8 mouse cellular contexts compared by ENCODE assay signal in genomic region chr6:117908424-117908900, GRCm38 (mm10). TPM values are rescaled to one million over a fixed set of nuclear protein-coding genes. Genes with fewer than 3 reads are reported as not detected.
A peak's percentile ranks its signal among the peaks of the same experiment; 100 is the strongest.
DNase-seq lines count a peak whose midpoint lies in the region; ATAC-seq and TF ChIP-seq lines count a peak whose summit lies in the region.

No protein-coding gene starts in this region.

- H3K9ac ChIP-seq in heart, embryonic 11.5 days (ENCODE audit: low read depth, low read length): peak overlapping the region; percentile 95
- peak overlapping the region; percentile 86 for H3K9ac ChIP-seq in hindbrain, postnatal 0 days (replicated peaks; ENCODE audit: low read length)
- peak overlapping the region; percentile 89 for H3K9ac ChIP-seq in liver, embryonic 15.5 days

- H3K4me3 ChIP-seq in heart, embryonic 11.5 days (ENCODE audit: low read depth, low read length): peak overlapping the region; percentile 100
- peak overlapping the region; percentile 79 for H3K4me3 ChIP-seq in hindbrain, postnatal 0 days (ENCODE audit: low read length)
- H3K4me3 ChIP-seq in liver, embryonic 15.5 days (replicated peaks): peak overlapping the region; percentile 88

- under 1% methylated on average over 14 of the region's 14 CpGs for WGBS in heart, embryonic 11.5 days (ENCODE audit: insufficient replicate concordance)
- 2% methylated on average over 14 of the region's 14 CpGs for WGBS in hindbrain, postnatal 0 days
- 0% methylated on average over 14 of the region's 14 CpGs for WGBS in liver, embryonic 15.5 days (ENCODE audit: insufficient replicate concordance)

- no peaks in the 10 kb centered on the region for H3K27me3 ChIP-seq in heart, embryonic 11.5 days (ENCODE audit: control insufficient read depth, insufficient read depth, low read length)
- H3K27me3 ChIP-seq in hindbrain, postnatal 0 days (ENCODE audit: insufficient read depth, low read length): no peaks in the 10 kb centered on the region
- no peaks in the 10 kb centered on the region for H3K27me3 ChIP-seq in liver, embryonic 15.5 days

- intact Hi-C loops in heart, postnatal 36 days (cut with DNase I): loop anchor here (1.0 kb wide), 1 partner anchor 9 kb away; no protein-coding TSS in a partner anchor

- DNase-seq in heart, postnatal 36 days: no peak
- peak; percentile 45 for DNase-seq in embryo, embryonic 10.5 days (ENCODE audit: low spot score)
- DNase-seq in hindbrain, postnatal 0 days (ENCODE audit: low spot score): no peak
- peak; percentile 48 for DNase-seq in testis, postnatal 10 days (ENCODE audit: low spot score)
- no peak for DNase-seq in retina, embryonic 14.5 days (ENCODE audit: low spot score)

- H3K36me3 ChIP-seq in heart, embryonic 11.5 days (ENCODE audit: control insufficient read depth, insufficient read depth, low read length): no peaks in the 10 kb centered on the region
- H3K36me3 ChIP-seq in hindbrain, postnatal 0 days (ENCODE audit: insufficient read depth, low read length): no peaks in the 10 kb centered on the region
- no peaks in the 10 kb centered on the region for H3K36me3 ChIP-seq in liver, embryonic 15.5 days (replicated peaks)

- H3K9me3 ChIP-seq in heart, embryonic 11.5 days (replicated peaks; ENCODE audit: control insufficient read depth, low read length): no peaks in the 10 kb centered on the region
- H3K9me3 ChIP-seq in hindbrain, postnatal 0 days (ENCODE audit: low read length): no peaks in the 10 kb centered on the region
- H3K9me3 ChIP-seq in liver, embryonic 15.5 days (replicated peaks): no peaks in the 10 kb centered on the region

- peak overlapping the region; percentile 92 for H3K27ac ChIP-seq in heart, embryonic 11.5 days (ENCODE audit: low read depth, low read length)
- no peak overlapping the region for H3K27ac ChIP-seq in hindbrain, postnatal 0 days
- H3K27ac ChIP-seq in liver, embryonic 15.5 days (replicated peaks): peak overlapping the region; percentile 96

- peak overlapping the region; percentile 79 for H3K4me2 ChIP-seq in heart, embryonic 11.5 days
- peak overlapping the region; percentile 99 for H3K4me2 ChIP-seq in hindbrain, postnatal 0 days (ENCODE audit: low read depth, low read length)
- peak overlapping the region; percentile 98 for H3K4me2 ChIP-seq in liver, embryonic 15.5 days

- ATAC-seq in heart, embryonic 11.5 days (replicated peaks; ENCODE audit: insufficient number of reproducible peaks, low FRiP score, low TSS enrichment): no peak
- no peak for ATAC-seq in hindbrain, postnatal 0 days
- ATAC-seq in liver, embryonic 15.5 days (ENCODE audit: insufficient read depth): no peak
- no peak for ATAC-seq in granulocyte monocyte progenitor cell, adult 5-6 weeks (replicated peaks; ENCODE audit: poor library complexity, severe bottlenecking)

- H3K4me1 ChIP-seq in heart, embryonic 11.5 days (ENCODE audit: control insufficient read depth, insufficient read depth, low read length): peaks cover 18% of the 10 kb centered on the region
- peaks cover 5% of the 10 kb centered on the region; the same call in 1 of the 2 replicates for H3K4me1 ChIP-seq in hindbrain, postnatal 0 days (ENCODE audit: insufficient read depth, low read length)
- peaks cover 53% of the 10 kb centered on the region for H3K4me1 ChIP-seq in liver, embryonic 15.5 days (replicated peaks)

- no peak for TF ChIP-seq CTCF in hindbrain, postnatal 0 days (IDR thresholded peaks at IDR 0.05; ENCODE audit: low read depth)

RNA-seq across cellular contexts. Expression of gene Hnrnpf, which starts 8.3 kb away (rescaled TPM):
- polyA plus RNA-seq in heart, embryonic 11.5 days (2014; fragmentation: Nextera tagmentation; extraction: Ambion mirVana): 554 and 606 TPM in 2 replicates
- 100 to 1,000 TPM; 190 to 198 TPM for total RNA-seq in heart, postnatal 36 days (2021)
- total RNA-seq in hindbrain, postnatal 0 days (2014; rRNA removed): 152 and 160 TPM in 2 replicates
- 230 and 234 TPM in 2 replicates for polyA plus RNA-seq in hindbrain, postnatal 0 days (2015; fragmentation: Nextera tagmentation; extraction: Ambion mirVana)
- 476 and 487 TPM in 2 replicates for polyA plus RNA-seq in liver, embryonic 15.5 days (2015; fragmentation: Nextera tagmentation; extraction: Ambion mirVana)
- total RNA-seq in granulocyte monocyte progenitor cell, adult 5-6 weeks (2014; fragmentation: Nextera tagmentation): 691 and 695 TPM in 2 replicates
- total RNA-seq in granulocyte monocyte progenitor cell, adult 5-6 weeks (2017): 1,315 and 1,367 TPM in 2 replicates

RNA-seq across cellular contexts. Expression of gene Fxyd4, which starts 29.0 kb away (rescaled TPM):
- polyA plus RNA-seq in heart, embryonic 11.5 days (2014; fragmentation: Nextera tagmentation; extraction: Ambion mirVana): 0.76 and 2.4 TPM in 2 replicates
- total RNA-seq in heart, postnatal 36 days (2021): not detected
- not detected in 2 replicates for total RNA-seq in hindbrain, postnatal 0 days (2014; rRNA removed)
- polyA plus RNA-seq in hindbrain, postnatal 0 days (2015; fragmentation: Nextera tagmentation; extraction: Ambion mirVana): 0.91 and 1.1 TPM in 2 replicates
- 0.36 and 0.47 TPM in 2 replicates for polyA plus RNA-seq in liver, embryonic 15.5 days (2015; fragmentation: Nextera tagmentation; extraction: Ambion mirVana)
- not detected in 2 replicates for total RNA-seq in granulocyte monocyte progenitor cell, adult 5-6 weeks (2014; fragmentation: Nextera tagmentation)
- not detected in 2 replicates for total RNA-seq in granulocyte monocyte progenitor cell, adult 5-6 weeks (2017)

RNA-seq across cellular contexts. Expression of gene Zfp239, which starts 46.6 kb away (rescaled TPM):
- 2.4 and 4.1 TPM in 2 replicates for polyA plus RNA-seq in heart, embryonic 11.5 days (2014; fragmentation: Nextera tagmentation; extraction: Ambion mirVana)
- under 1 TPM; 0.19 to 0.24 TPM for total RNA-seq in heart, postnatal 36 days (2021)
- 19.6 and 22.1 TPM in 2 replicates for total RNA-seq in hindbrain, postnatal 0 days (2014; rRNA removed)
- polyA plus RNA-seq in hindbrain, postnatal 0 days (2015; fragmentation: Nextera tagmentation; extraction: Ambion mirVana): 13.6 and 14.6 TPM in 2 replicates
- 2.0 and 2.4 TPM in 2 replicates for polyA plus RNA-seq in liver, embryonic 15.5 days (2015; fragmentation: Nextera tagmentation; extraction: Ambion mirVana)
- total RNA-seq in granulocyte monocyte progenitor cell, adult 5-6 weeks (2014; fragmentation: Nextera tagmentation): 5.5 and 9.7 TPM in 2 replicates
- 5.6 and 11.0 TPM in 2 replicates for total RNA-seq in granulocyte monocyte progenitor cell, adult 5-6 weeks (2017)

Comparison
In these comparisons a context has a peak if more than half of its experiments do, and no peak if none do; other contexts are left out.
1. DNase-seq: peak in embryo, embryonic 10.5 days (single experiment) and testis, postnatal 10 days (single experiment); none in heart, postnatal 36 days (0 of 2), hindbrain, postnatal 0 days (single experiment) and retina, embryonic 14.5 days (single experiment).
2. RNA of gene Zfp239, which starts 46.6 kb away (total RNA-seq): 19.6 to 22.1 TPM in hindbrain, postnatal 0 days and 5.5 to 11.0 TPM in granulocyte monocyte progenitor cell, adult 5-6 weeks; 0.19 to 0.24 TPM in heart, postnatal 36 days; every median in the first group is over 4 times any median in the second.
3. Peak in every context shown above with its lines, with median percentiles within 50 percentile points of each other: H3K4me2 ChIP-seq, H3K4me3 ChIP-seq and H3K9ac ChIP-seq.